Mouse (Mus musculus): ENCODE results near the gene Kcnc4.

The Kcnc4 gene

GRCm38 (mm10) chr3:107458528-107459195, 690 bp downstream of the Kcnc4 start:
- no peak for DNase-seq (ENCODE audit: extremely low read depth, insufficient read length, low spot score)

- no peak for DNase-seq (ENCODE audit: extremely low read depth, insufficient read length, low spot score)
Measured at GRCm38 (mm10) chr3:107458104-107458503, 1.2 kb downstream of the Kcnc4 start.

DNA sequence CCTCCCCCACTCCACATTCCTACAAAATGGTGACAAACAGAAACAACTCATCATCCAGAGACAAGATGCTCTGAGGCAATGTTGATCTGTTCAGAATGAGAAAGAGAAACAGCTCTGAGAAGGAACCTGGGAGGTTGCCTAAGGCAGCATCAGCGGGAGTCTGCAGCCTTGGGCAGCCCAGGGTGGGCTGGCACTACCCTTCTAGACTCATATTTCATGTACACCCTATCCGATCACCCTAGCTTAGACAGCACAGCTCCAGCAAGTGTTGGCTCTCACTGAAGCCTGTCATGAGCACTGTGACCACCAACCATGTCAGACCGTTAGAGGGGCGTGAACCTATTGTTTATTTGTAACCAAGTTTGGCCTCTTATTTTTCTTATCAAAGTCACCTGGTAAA, 5.1 kb downstream of the Kcnc4 start:
- DNase-seq (ENCODE audit: extremely low read depth, insufficient read length, low spot score): no peak

- no peak for DNase-seq (ENCODE audit: extremely low read depth, insufficient read length, low spot score)
Measured at GRCm38 (mm10) chr3:107446822-107447221, 12.5 kb downstream of the Kcnc4 start.

GRCm38 (mm10) chr3:107443866-107444265, 15.5 kb downstream of the Kcnc4 start:
- DNase-seq (ENCODE audit: extremely low read depth, insufficient read length, low spot score): no peak

GRCm38 (mm10) chr3:107442191-107442590, 17.2 kb downstream of the Kcnc4 start:
- no peak for DNase-seq (ENCODE audit: extremely low read depth, insufficient read length, low spot score)

DNA sequence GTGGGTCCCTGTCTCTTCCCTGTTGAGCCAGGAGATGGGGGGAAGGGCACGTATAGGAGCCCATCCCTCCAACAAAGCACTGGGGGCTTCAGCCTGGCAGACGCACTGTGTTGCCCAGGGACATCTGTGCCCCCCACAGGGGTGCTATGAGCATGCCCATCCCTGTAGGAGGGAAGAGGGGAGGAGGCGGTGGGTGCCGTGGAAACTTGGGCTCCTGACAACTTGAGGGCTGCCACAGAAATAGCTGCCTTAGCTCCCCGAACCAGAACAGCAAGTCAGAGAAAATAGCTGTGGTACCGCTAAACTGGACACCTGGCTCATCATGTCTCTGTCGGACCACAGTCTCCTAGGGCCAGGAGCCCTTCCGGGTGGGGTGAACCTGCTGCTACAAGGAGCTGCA, 18.0 kb downstream of the Kcnc4 start:
- DNase-seq (ENCODE audit: extremely low read depth, insufficient read length, low spot score): no peak

DNA sequence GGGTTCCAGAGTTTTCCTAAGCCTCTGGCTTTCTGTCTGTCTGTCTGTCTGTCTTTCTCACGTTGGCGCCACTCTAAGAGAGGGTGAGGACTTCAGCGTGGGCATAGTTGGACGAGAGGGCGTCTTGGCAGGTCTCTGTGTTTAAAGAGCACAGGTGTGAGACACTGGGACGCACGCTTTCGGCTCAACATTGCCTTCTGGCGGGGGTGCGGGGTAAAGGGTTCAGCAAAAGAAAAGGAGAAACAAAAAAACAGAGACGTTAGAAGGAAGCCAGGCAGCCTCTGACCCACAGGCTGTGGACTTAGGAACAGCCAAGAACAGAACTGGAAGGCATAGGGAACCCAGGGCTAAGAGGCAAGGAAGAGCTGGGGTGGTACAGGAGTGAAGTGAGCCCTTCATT, 20.1 kb downstream of the Kcnc4 start:
- no peak for DNase-seq (ENCODE audit: extremely low read depth, insufficient read length, low spot score)

DNA sequence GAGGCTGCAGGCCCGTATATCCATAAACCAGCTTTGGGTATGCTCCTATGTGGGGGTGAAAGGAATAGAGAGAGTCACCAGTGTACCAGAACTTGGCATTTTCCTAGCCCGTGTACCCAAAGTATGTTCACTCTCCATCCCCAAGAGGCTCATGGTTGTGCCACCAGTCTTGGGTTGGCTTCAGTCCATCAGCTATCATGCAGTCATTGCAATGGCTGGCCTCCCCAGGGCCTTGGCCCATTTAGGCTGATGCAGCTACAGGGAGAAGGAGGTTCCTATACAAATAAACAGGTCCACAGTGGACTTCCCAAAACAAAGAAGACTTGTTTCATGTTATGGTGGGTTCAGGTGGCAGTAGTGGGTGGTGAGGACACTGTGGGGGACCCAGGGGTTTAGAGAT, 21.7 kb downstream of the Kcnc4 start:
- no peak for DNase-seq (ENCODE audit: extremely low read depth, insufficient read length, low spot score)

GRCm38 (mm10) chr3:107436434-107436833, 22.9 kb downstream of the Kcnc4 start:
- no peak for DNase-seq (ENCODE audit: extremely low read depth, insufficient read length, low spot score)

GRCm38 (mm10) chr3:107433614-107434013, 25.7 kb downstream of the Kcnc4 start:
- peak; percentile 34 for DNase-seq (ENCODE audit: extremely low read depth, insufficient read length, low spot score)

- no peak for DNase-seq (ENCODE audit: extremely low read depth, insufficient read length, low spot score)
Measured at GRCm38 (mm10) chr3:107431268-107431667, 28.1 kb downstream of the Kcnc4 start.

- no peak for DNase-seq (ENCODE audit: extremely low read depth, insufficient read length, low spot score)
Measured at GRCm38 (mm10) chr3:107424258-107425041, 34.9 kb downstream of the Kcnc4 start.

- no peak for DNase-seq (ENCODE audit: extremely low read depth, insufficient read length, low spot score)
Measured at GRCm38 (mm10) chr3:107420156-107420555, 39.2 kb downstream of the Kcnc4 start.

- DNase-seq (ENCODE audit: extremely low read depth, insufficient read length, low spot score): no peak
Measured at GRCm38 (mm10) chr3:107417287-107417644, 42.1 kb downstream of the Kcnc4 start.

DNA sequence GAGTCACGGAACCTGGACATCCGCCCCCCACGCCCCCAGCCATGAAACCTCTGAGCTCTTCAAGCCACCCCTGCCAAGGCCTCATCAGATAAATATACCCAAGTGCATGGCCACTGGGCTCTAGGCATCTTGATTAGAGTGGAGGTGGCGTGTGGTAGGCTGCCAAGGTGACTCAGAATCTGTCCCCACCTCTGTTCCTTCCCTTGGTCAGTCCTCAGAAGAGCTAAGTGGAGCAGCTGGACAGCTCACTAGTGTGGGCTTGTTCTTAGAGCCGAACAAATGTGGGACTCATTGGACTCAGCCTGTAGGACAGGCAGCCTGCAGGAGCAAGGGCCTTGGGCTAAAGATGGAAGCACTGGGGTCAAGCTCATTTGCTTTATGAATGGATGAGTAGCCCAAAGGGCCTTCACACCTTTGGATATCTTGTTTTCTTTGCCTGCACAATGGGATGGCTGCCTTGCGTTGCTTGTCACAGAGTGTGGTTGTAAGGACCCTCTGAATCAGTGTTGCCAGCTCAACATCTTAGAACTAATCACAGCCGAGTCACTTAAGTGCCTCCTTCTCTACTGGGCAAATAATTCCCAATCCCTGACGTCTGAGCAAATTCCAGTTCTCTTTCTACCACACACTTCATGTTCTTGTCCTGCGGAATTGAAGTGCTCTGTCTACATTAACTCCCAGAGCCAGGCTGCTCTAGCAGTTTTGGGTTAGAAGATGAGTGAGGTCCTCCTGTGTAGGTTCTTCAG, 42.6 kb downstream of the Kcnc4 start:
- DNase-seq (ENCODE audit: extremely low read depth, insufficient read length, low spot score): no peak

- DNase-seq (ENCODE audit: extremely low read depth, insufficient read length, low spot score): no peak
Measured at GRCm38 (mm10) chr3:107413093-107413492, 46.3 kb downstream of the Kcnc4 start.

GRCm38 (mm10) chr3:107412509-107412908, 46.8 kb downstream of the Kcnc4 start:
- no peak for DNase-seq (ENCODE audit: extremely low read depth, insufficient read length, low spot score)

DNA sequence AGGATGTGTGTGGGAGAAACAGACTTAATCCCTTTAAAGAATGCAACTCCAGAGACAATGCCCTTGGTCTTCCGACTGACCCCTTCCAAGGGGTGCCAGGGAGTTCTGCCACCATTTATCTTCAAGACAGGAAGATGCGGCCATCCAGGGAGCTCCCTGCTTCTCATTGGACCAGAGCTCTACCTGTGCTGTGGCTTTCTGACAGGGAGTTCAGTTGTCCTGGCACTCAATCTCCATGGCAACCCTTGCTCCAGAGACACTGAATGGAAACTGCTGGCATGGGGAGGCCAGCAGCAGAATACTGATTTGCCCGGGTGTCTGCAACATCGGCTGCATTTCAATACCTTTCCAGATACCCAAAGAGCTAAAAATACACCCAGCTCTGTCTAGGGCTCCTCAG, 47.7 kb downstream of the Kcnc4 start:
- DNase-seq (ENCODE audit: extremely low read depth, insufficient read length, low spot score): no peak

DNA sequence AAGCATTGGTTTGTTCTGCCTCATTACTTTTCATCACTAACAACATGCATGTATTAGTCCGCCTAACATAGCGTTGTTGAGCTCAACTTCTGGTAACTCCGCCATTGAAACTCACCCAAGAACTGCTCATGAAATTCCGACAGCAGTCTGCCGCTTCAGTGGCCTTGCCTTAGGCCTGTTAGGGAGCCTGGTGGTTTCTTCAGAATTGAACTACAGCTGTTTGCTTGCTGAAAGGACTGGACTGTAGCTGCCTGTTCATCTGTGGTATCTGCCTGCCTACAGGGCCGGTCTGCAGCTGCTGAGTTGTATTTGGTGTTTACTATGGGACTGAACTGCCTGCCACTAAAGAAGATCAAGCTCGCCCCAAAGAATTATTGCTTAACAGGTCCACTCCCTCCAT, 58.0 kb downstream of the Kcnc4 start:
- DNase-seq (ENCODE audit: extremely low read depth, insufficient read length, low spot score): no peak

DNA sequence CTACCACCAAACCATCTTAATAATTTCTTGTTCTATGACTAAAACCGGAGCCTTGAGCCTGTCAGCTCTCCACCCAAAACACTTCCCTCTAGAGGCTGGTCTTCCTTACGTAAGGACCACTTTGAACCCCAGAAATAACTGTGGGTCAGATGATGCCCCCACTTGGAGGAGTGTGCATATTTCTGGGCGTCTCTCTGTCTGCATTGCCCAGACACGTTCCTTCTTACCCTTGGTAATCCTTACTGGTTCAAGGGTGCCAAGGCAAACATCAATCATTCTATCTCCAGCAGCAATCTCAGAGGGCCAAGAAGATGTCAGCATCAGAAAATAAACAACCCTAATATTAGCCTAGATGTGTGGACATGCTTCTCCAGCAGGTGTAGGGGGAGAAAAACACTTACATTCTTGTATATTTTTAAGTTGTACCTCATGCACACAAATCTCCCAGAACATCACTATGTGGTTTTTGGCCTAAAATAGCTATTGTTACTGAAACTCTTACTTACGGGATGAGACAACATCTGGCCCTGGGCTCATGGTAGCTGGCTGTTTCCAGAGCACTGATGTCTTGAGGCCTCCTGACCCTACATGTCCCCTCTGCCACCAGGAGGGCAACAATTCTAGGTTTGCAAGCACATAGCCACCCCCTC, 59.2 kb downstream of the Kcnc4 start:
- DNase-seq (ENCODE audit: extremely low read depth, insufficient read length, low spot score): no peak
